Mouse (Mus musculus): ENCODE measurements around the gene Ercc5.

DNA sequence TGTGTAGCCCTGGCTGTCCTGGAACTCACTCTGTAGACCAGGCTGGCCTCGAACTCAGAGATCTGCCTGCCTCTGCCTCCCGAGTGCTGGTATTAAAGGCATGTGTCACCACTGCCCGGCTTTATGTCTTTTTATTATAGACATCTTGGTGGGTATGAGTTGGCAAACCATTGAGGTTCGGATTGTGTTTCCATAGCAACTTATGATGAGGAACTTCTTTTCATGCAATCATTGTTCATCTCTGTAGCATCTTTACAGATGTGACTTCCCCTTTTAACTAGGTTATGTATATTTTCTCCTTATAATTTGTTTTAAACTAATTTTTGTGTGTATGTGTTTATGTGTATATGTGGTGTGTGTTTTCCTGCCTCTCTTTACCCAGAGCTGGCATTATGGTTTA lies 22.0 kb upstream of the Ercc5 start:
- TF ChIP-seq CTCF (IDR thresholded peaks at IDR 0.05; ENCODE audit: insufficient read depth, low read length) (no peak), POLR2A (IDR thresholded peaks at IDR 0.05; ENCODE audit: borderline replicate concordance, extremely low read depth, low read depth, low read length) (no peak)

All from lung, adult 2 months (tissue).